Mouse (Mus musculus) cerebellum, adult 2 months (tissue): Measurements from ENCODE around the gene Rxfp4.

ENCODE experiments used
- CTCF ChIP-seq: fragments of 200-500 bp; IDR thresholded peaks from 2 replicates; pipeline ENCODE4 v1.5.1; 2011; ENCODE audit warnings: low read depth, mild to moderate bottlenecking, control low read depth, low read length, moderate library complexity, borderline replicate concordance; ENCODE audit not compliant: insufficient read depth
- POLR2A ChIP-seq: fragments of 200-500 bp; IDR thresholded peaks from 2 replicates; pipeline ENCODE4 v1.6.1; 2011; ENCODE audit warnings: low read length, control low read depth, borderline replicate concordance; ENCODE audit not compliant: insufficient read depth

DNA sequence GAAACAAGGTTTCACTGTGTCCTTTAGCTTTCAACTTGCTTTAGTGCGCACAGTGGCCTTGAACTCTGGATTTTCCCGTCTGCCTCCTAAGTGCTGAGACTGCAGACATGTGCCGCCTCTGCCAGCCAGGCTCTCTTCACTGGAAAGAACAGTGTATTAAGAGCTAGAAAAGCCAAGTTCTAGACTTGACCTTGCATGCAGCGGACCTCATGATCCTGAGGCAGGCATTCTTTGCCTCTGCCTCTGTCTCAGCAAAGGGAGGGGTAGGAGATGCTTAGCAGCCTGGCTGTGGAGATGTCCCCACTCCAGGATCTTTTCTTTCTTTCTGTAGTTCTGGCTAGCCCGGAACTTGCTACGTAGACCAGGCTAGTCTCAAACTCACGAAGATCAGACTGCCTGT lies 48.1 kb downstream of the Rxfp4 start:
- TF ChIP-seq CTCF (no peak), POLR2A (no peak)
